Mouse (Mus musculus): ENCODE results near the gene Gramd1c.

The Gramd1c gene

DNA sequence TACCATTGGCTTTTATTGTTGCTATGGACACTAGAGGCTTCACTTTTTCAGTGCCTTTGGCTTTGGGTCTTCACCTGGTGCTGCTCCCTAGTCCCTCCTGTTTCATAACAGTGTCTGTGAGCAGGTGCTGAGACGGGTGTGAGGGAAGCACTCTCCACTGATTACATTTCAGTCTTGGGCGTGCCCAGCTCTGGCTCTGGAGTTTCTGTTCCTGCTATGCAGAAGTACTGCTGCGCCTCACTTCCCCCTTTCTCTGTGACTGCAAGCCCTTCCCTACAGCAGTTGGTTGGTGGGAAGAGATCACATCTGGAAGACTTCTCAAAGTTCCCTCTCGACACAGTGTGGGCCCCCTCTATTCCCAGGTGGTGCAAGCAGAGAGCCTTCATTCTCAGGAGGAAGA is 111.6 kb downstream of the Gramd1c start:
- no peak for DNase-seq

DNA sequence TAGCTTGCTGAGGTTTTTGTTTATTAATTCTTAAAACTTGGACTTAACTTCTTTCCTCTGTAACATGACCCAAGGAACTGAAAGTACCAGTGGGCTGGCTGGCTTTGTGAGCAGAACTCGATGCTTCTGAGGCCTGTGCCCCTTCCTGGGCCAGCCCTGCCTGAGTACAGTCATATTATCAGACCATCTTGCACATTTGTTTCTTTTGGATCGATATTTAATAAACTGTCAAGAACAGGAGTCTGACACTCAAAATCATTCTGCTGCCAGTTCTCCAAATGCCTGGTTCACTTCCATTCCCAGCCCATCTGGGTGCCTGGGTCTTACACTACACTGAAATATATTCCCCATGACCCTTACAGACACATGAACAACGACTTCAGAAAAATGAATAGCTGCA is 117.3 kb downstream of the Gramd1c start:
- DNase-seq: no peak

- DNase-seq: no peak
Measured at GRCm38 (mm10) chr16:43945351-43945750, 117.8 kb downstream of the Gramd1c start.

GRCm38 (mm10) chr16:43940846-43941245 is 122.3 kb downstream of the Gramd1c start:
- DNase-seq: no peak

DNA sequence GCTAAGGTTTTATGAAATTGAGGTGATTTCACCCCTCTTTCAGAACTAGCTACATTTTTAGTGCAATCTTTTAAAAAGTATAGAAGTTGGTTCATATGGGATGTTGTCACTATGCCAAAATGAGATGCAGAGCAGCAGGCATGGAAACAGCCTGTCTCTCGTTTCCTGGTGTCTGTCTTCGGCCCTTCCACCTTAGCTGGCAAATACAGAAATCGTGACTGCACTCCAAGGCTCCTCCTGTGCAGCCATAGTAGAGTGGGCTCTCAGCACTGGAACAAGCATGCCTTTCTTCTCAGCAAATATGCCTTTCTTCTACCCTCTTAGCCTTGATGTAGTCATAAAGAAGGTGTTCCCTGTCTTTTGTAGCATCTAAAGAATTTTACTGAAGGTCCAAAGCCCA is 127.3 kb downstream of the Gramd1c start:
- no peak for DNase-seq

DNA sequence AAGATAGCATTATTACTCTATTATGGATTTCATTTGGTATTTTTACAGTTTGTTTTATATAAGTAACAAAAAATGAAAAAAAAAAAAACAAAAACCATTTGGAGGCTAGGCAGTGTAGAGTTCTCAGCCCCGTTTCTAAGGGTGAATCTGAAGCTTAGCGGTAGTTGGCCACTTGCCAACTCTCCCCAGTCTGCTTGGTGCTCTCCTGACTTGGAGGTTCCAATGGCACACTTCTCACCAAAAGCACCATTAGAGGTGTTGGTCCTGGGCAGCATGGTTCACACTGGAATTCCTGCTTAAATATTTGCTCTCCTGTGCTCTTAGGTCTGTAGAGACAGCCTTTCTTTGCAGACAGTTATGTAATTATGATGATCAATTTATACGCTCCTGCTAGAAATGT is 127.8 kb downstream of the Gramd1c start:
- DNase-seq: peak; percentile 36

DNA sequence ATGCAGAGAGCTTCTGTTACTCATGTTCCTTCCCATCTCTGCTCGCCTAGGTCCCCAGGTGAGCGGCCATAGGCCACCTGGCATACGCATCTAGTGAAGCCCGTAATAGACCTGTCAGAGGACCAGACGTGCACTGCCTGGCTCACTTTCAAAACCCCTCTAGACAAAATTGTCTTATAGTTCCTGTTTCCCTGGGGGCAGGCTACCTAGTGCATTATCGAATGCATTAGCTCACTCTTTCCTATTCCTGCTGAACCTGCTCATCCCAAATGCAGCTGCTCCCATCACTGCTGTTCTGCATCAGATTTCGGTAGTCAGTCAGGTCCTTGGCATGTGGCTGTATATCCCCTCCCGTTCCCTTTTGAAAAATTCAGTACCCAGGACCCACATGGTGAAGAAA is 128.3 kb downstream of the Gramd1c start:
- DNase-seq: no peak

DNA sequence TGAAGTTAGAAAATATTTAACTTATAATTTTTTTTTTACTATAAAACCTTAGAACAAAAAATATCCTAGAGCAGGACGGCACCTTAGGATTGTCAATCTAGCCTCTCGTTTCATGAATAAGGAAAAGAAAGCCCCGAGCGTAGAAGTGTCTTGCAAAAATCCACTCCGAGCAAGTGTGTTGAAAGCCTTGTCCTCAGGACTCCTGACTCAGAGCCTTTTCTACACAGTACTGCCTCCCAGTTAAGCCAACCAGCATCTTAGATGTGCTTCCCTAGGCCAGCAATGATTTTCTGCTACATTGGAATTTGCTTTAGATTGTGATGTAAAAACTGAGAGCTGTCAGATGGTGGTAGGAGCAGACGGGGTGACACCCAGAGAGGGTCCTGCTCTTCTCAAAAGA is 130.1 kb downstream of the Gramd1c start:
- no peak for DNase-seq

GRCm38 (mm10) chr16:43932319-43932718 is 130.8 kb downstream of the Gramd1c start:
- DNase-seq: no peak

DNA sequence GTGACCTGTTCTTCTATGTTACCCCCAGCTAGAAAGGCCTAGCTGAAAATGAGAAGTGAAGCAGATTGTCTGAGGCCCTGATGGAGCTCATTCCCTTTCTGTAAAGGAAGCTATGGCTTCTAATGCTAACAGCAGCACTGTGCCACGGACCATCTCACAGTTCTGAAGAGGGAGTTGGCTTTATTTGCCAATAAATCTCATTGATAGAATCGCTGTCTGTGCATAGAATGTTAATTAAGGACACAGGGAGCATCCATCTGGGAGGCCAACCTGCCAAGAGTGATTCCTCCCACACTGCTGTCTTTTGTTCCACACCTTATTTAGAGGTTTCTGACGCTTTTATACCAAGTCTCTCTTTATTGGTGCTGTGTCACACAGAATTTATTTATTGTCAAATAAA is 131.6 kb downstream of the Gramd1c start:
- DNase-seq: no peak

- no peak for DNase-seq
Measured at GRCm38 (mm10) chr16:43930577-43930976, 132.6 kb downstream of the Gramd1c start.
